Mouse (Mus musculus): ENCODE results near the gene Cbx8.

Gene Cbx8

DNA sequence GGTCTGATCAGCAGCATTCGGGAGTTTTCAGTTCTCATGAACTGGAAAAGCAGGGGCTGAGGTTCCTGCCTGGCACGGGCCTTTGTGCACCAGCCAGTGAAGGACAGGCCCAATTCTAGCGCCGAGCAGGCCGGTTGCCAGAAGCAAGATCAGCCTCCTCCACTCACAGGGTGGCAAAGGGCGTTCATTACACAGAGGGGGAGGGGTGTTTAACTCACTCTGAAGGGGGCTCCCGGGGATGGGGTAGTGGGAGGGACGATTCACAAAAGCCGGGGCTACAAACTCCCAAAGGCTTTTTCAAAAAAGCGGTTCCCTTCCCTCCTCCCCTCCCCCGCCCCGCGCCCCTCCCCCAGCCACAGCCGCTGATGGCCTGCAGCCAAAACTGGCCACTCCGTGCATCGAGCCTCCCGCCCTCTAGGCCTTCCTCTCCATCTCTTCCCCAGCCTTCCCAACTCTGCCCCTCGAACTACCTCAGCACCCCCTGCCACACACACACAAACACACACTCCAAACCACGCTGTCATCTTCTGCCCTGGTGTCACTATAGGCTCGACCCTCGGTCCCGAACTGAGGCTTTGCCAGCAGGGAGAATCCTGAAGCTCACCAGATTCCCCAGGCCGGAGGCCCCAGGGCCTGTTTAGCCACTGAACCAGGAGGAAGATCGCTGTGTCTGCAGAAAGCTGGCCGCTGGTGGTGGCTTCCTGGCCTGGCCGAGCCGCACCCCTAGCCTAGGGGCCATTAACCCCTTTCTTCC is 38.1 kb upstream of the Cbx8 start:
- peak; percentile 59 to 68 for DNase-seq

DNA sequence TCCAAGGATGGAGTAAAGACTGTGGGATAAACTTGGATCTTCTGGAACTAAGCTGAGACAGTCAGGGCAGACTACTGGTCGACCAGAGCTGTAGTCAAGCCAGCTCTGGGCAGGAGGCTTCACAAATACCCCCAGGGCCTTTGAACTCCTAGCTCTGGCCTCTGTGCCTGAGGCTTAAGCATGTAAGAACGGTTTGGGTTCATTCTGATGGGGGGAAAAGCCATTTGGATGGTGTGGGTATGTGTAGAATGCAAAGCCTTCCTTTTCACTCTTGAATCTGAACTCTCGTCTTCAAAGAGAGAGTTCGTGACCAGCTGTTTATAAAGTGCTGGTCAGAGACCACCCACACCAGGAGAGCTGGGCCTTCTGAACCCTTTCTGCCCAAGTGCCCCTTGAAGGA is 37.0 kb upstream of the Cbx8 start:
- DNase-seq, result no peak

- DNase-seq, result no peak
Observed at GRCm38 (mm10) chr11:119075805-119076204, 35.0 kb upstream of the Cbx8 start.

DNA sequence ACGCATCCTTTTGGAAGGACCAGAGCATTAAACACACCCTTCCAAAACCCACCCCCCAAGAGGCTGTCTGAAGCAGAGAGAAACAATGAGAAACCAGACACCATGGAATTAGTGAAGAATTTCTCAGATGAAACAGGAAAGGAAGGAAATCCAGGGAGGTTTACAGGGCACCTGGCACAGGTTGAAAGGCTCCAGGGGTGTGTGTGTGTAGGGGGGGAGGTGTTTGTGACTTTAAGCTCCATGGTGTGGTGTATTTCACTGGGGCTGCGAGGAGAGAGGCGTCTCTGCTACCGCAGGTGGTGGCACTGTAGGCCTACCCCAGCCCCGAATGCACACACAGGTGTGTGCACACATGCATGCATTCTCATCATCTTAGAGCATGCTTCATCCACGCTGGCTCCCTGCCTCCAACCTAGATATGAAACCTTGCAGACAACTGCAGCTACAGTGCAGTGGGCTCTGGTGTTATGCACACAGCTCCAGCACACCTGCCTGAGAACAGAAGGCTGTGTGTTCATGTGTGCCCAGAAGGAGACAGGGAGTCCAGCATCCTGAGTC is 33.2 kb upstream of the Cbx8 start:
- no peak for DNase-seq

- no peak for DNase-seq
Observed at GRCm38 (mm10) chr11:119072986-119073385, 32.2 kb upstream of the Cbx8 start.

DNA sequence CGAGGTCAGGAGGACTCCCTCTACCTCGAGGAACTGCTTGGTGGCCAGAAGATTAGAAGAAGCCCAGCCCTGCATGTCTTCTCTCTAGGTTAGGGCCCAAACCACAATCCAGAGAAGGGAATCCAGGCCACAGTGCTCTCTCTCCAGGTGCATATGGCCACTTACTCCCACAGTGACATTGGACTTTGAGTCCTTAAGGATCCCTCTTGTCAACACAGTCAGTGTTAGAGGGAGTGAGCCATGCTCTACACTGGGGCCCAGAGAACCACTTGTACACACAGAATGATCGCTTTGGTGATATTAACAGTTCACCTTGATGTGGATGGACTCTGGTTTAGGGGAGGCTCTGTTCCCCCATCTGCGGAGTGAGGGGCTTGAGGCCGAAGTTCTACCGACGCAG is 31.5 kb upstream of the Cbx8 start:
- DNase-seq, result no peak

DNA sequence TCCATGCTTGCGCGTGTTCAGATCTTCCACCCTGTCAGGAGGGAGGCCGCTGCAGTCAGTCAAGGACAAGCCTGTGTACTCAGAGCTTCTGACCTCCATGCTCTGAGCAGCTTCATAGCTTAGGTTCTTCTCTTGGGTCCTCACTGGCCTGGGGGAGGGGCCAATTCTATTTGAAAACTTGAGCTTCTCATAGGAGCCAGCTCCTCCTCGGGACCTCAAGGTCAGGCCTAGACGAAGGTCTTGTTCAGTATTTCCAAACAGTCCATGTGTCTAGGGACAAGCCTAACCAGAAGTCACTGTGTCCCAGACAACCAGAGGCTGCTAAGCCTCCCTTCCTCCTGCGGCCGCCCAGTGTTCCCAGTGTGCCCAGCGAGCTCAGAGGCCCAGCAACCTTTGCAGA is 26.1 kb upstream of the Cbx8 start:
- DNase-seq, result no peak

DNA sequence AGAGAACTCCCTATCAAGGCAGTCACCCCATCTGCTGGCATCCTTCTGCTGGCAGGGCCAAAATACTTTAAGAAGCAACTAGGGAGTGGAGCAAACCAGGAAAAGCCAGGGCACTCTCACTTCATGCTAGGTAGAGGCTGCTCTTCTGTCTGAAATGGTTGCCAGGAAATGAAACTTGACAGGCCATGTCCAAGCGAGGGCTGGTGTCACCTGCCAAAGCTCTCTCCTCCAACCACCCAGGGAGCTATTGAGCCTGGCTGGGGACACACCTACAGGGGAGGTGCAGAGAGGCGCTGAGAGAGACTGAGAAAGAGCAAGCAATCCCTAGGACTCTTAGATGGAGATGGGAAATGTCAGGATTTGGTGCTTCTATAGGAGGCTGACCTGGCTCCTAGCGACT is 18.5 kb upstream of the Cbx8 start:
- peak; percentile 48 to 64 for DNase-seq

DNA sequence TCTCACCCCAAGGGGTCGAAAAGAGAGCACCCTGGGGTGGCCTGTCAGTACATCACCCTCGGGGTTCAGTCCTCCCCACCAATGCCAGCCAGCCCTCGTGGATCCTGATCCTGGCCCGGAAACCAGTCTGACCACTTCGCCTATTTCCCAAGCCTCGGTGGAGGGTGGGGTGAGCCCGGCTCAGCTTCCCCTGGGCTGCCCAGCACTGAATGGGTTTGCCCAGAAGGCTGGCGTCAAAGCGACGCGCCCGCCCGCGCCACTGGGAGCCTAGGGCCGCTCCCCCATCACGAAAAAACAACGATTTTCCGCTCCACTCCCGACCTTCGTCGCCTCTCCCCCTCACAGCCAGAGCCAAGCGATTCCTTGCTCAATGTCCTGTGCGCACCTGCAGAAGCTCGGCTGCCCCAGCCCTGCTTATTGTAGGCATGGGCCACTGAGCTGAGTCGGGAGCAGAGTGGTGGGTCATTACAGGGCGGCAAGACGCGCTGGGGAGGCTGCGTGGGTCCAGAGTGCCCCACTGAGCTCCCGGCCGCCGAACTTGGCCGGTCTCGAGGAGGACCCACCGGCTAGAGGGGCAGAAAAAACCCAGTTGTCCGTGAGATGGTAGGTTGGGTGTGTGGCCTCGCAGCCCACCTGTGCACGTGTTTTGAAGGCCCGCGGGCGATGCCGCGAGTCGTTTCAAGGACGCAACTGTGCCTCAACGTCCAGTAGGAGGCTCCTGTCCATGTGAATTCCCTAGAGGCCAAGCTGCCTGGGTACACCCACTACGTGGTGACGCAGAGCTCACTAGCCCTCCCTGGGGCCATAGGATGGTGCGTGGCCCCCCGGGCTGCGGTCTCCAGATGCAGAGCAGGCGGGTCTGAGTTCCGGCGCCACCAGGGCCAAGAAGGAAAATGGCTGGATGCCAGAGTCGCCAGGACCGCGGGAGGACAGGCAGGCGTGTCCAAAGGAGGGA is 17.5 kb upstream of the Cbx8 start:
- peak; percentile 90 to 93 for DNase-seq

GRCm38 (mm10) chr11:119057291-119057690 is 16.5 kb upstream of the Cbx8 start:
- DNase-seq, result no peak

DNA sequence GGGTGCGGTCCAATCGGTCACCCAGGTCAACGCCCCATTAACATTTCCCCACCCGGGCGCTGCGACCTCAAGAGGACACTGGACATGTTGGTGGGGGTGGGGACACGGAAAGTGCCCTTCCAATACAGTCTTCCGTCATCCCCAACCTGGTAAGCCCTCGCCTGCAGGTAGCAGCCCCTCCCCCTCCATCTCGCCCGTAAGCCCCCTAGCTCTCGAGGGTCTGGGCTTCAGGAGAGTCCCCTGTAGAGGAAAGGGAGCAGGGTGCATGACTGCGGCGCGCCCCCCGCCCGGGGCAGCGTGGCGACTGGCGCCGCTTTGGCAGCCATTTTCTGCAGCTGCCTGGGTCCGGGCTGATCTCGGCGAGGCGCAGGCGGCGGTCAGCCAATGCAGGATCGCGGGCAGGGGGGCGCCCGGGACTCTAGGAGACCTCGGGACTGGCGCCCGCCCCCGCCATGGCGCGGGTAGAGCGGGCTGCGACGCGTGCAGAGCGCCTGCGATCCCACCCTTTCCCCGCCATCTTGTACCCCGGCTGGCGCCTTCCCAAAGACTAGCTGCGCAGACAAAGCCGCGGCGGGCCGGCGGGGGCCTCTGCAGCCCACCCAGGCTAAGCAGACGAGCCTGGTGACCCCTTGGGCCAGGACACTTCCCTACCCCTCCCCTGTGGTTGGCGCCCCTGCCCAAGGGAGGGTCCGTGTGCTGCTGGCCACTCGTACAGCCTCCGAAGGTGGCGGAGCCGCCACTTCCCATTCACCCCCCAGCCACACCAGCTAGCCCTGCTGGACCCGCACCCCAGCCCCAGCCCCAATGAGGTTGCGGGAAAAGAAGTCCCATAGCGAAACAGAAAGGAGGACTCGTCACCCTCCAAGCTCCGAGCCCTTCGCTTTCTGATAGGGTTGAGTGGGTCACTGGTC is 15.8 kb upstream of the Cbx8 start:
- peak; percentile 57 to 58 for DNase-seq

- no peak for DNase-seq
Observed at GRCm38 (mm10) chr11:119055571-119056131, 14.9 kb upstream of the Cbx8 start.

DNA sequence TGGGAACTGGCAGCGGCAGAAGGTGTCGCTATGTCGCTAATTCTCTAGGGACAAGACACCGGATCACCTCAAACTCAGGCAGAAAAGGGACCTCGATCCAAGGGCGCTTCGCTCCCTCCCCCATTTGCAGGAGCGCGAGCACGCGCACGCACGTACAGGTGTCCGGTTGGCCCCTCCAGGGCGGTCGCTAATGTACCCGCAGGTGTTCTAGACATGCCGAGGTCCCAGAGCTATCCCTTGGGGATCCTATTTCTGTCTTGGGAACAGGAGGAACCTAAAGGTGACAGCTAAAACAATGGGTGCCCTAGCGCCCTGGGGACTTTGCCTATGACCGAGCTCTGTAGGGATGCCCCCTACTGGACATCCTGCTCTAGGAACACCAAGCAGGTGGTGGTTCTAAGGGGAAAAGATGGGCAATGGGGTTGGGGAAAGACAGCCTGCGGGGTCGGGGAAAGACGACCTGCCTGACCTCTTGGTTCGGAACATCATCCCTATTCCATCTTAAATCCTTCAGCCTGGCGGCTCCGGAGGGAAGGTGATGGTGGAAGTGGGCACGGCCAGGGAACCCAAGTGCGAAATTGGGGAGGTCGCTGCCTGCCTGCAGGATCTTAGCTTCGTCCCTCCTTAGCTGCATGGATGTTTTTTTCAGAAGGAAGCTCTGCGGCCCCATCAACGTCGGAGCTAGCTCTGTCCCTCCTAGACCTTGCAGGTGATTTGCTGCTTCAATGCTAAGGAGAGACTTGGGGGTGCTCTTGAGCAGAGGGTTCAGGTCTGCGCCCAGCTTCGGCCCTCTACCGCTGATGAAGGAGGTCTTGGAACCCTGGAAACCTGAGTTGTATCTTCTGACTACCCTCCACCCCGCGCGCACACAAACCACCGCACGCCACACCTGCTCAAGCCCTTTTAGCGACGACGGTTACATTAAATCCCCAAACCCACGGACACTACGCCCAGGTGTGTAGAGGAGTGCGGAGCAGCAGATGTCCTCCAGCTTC is 13.9 kb upstream of the Cbx8 start:
- DNase-seq, result peak in 1 of 2 experiments; percentile 33

DNA sequence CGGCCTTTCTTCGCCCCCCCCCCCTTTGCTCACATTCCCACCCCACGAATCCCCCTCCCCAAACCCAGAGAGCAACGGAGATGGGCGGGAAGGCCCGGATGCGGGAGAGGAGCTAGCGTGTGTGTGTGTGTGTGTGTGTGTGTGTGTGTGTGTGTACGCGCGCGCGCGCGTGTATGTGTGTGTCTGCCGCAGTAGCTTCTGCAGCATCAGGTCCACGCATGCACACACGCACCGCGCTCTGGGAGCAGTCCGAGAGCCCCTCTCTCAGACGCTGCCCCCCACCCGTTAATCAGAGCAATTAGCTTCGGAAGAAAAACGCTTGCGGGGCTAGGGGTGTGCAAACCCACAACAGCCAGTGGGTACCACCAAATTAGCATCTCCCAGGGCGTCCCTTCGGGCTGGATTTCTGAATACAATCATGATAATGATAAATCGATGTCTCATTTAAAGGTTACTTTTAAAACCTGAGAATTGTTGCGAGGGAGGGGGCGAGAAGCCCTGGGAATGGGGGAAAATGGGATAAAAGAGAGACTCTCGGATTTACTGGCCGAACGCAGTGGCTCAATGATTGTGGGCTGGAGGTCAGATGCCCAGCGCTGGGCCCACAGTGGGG is 13.1 kb upstream of the Cbx8 start:
- DNase-seq, result no peak

DNA sequence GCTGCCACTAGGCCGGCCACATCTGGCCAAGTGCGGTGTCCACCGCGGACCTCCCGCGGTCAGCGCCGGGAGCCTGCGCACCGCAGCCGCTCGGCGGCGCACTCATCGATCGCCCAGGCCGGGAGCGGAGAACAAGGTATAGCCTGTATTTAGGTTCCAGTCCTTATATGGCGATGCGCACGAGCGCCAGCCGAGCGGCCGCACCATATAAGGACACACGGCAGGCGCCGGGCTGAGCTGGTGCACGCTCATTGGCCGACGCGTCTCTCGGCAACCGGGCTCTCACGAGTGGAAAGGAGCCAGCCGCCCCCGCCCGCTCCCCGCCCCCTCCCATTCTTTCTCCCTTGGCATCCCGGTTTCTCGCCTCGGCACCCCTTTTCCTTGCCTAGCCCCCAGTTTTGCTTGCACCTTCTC is 12.5 kb upstream of the Cbx8 start:
- peak; percentile 73 to 75 for DNase-seq

DNA sequence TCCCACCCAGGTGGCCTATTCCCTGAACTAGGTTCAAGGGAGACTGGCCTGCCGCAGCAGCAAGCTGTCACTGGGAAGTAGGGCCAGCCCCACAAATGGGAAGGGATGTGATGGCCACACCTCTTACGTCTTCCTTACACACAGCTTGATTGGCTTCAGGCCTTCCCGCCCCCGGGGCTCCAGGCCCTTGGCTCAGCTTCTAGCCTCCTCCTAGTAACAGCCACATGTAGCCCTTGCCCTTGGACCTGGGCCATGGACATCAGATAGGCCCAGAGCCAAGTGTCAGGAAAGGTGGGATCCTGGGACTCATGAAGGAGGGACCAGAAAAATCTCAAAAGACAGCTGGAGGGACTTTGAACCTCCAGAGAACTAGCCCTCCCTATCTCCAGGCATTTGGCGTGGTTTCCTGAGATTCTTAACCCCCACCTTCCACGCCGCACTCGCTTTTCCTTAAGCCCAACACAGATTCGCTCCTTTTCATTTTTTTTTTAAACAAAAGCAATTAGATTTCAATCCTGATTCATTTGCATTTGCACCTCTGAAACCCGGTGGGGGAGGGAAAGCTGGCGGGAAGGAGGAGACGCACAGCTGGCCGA is 12.0 kb upstream of the Cbx8 start:
- DNase-seq, result no peak

- no peak for DNase-seq
Observed at GRCm38 (mm10) chr11:119051927-119052660, 11.3 kb upstream of the Cbx8 start.

DNA sequence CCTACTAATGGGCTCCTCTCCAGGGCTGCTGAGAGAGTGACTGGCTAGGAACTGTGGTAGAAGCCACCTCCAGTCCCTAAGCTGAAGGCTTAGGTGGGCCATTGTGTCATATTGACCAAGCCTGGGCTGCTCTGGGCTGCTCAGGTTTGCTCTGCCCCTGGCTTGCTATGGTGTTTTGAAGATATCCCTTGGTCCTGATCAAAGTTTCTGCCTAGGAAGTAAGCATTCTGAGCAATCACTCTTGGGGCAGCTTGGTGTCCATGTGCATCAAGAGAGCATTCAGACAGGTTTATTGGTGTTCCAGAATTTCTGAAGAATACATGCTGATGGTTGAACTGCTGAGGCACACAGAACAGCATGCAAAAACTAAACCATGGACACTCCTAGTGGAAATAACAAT is 10.7 kb upstream of the Cbx8 start:
- no peak for DNase-seq

DNA sequence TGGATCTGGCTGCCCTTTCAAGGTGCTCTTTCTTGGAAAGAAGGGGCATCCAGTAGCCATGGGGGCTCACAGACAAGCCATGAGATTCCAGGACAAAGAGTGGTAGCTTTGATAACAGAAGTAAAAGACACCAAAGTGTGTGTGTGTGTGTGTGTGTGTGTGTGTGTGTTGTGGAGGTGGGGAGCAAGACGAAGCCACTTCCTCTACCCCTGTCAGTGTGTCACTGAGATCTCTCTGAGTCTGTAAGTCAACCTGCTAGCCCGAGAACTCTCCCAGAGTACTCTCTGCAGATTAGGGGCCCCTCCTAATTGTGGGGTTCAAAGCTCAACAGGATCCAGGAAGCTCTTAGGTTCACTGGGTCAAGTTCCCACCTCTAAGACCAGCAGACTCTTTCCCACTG is 9.6 kb upstream of the Cbx8 start:
- DNase-seq, result no peak

Data from lung, adult 18-20 months (tissue).